Mouse (Mus musculus) E14TG2a.4 (cell line): ENCODE results near the gene Cdc25a.

Source experiments
- CTCF ChIP-seq: conservative IDR thresholded peaks from 2 replicates; pipeline ENCODE4 v1.5.1; 2014; ENCODE audit warnings: low read length
- NANOG ChIP-seq: IDR thresholded peaks from 2 replicates; pipeline ENCODE4 v1.6.1; 2014; ENCODE audit warnings: borderline replicate concordance, low read length, mixed read lengths
- POU5F1 ChIP-seq: IDR thresholded peaks from 2 replicates; pipeline ENCODE4 v1.6.1; 2014; ENCODE audit warnings: low read length, borderline replicate concordance

GRCm38 (mm10) chr9:109832391-109833087 lies 42.8 kb upstream of the Cdc25a start, which contains the start of gene Nme6:
- TF ChIP-seq CTCF (peak; percentile 64), POU5F1 (no peak), NANOG (no peak)
